Mouse (Mus musculus) heart, postnatal 0 days (tissue): ENCODE measurements around the gene Abca17. TPM values are rescaled to one million over a fixed set of nuclear protein-coding genes. Genes with fewer than 3 reads are reported as not detected.
A peak's percentile ranks its signal among the peaks of the same experiment; 100 is the strongest.

Experiments used
- ATAC-seq: fragments of 200-750 bp; cut with Nextera tagmentation; 2 replicates; pipeline ENCODE4 v1.8.0; 2017; ENCODE audit warnings: low read depth, moderate number of reproducible peaks, moderate library complexity; ENCODE audit not compliant: insufficient read depth
- DNase-seq: peaks from one replicate; pipeline ENCODE4 v3.0.0-alpha.2; 2016; ENCODE audit warnings: low spot score
- H3K27ac ChIP-seq: fragments of 300-500 bp; sonication (generic); 2 replicates; pipeline ENCODE4 v1.5.1; 2014; ENCODE audit warnings: low read depth, mild to moderate bottlenecking
- H3K27me3 ChIP-seq: fragments of 300-500 bp; sonication (generic); 2 replicates; pipeline ENCODE4 v1.6.1; 2014; ENCODE audit warnings: low read length, mixed read lengths; ENCODE audit not compliant: control insufficient read depth, insufficient read depth
- H3K36me3 ChIP-seq: fragments of 300-500 bp; sonication (generic); replicated peaks from 2 replicates; pipeline ENCODE4 v1.6.1; 2014; ENCODE audit warnings: low read length, mixed read lengths; ENCODE audit not compliant: control insufficient read depth, insufficient read depth
- H3K4me1 ChIP-seq: fragments of 300-500 bp; sonication (generic); 2 replicates; pipeline ENCODE4 v1.6.1; 2014; ENCODE audit warnings: antibody characterized with exemption; ENCODE audit not compliant: control insufficient read depth, insufficient read depth
- H3K4me2 ChIP-seq: fragments of 300-500 bp; sonication (generic); 2 replicates; pipeline ENCODE4 v1.6.1; 2014; ENCODE audit warnings: low read depth, mild to moderate bottlenecking, low read length, moderate library complexity
- H3K4me3 ChIP-seq: fragments of 300-500 bp; sonication (generic); 2 replicates; pipeline ENCODE4 v1.5.1; 2014; ENCODE audit warnings: low read depth, low read length
- H3K9ac ChIP-seq: fragments of 300-500 bp; sonication (generic); replicated peaks from 2 replicates; pipeline ENCODE4 v1.6.1; 2014; ENCODE audit warnings: low read depth, low read length, mixed read lengths
- H3K9me3 ChIP-seq: fragments of 300-500 bp; sonication (generic); replicated peaks from 2 replicates; pipeline ENCODE4 v1.6.1; 2016; ENCODE audit warnings: low read length; ENCODE audit not compliant: control insufficient read depth
- CTCF ChIP-seq: IDR thresholded peaks from 2 replicates; pipeline ENCODE4 v1.5.1; 2016; ENCODE audit warnings: antibody characterized with exemption, control low read depth, low read depth
- EP300 ChIP-seq: IDR thresholded peaks from 2 replicates; pipeline ENCODE4 v1.6.1; 2016; ENCODE audit warnings: antibody characterized with exemption, low read depth
- WGBS: fragments of 180-500 bp; shearing (Covaris S2); extraction: QIAGEN DNeasy Blood & Tissue Kit; methylation state at CpG from one replicate; pipeline ENCODE4 v1.1.7; 2014; 5-methylcytosine and 5-hydroxymethylcytosine counted together
- microRNA-seq: library from miRNA; unstranded; fragments of <30 nt; microRNA quantifications from one replicate; pipeline ENCODE4, GENCODE M21; 2016
- polyA plus RNA-seq: library from polyadenylated mRNA; unstranded; fragments of >200 nt; fragmentation: Nextera tagmentation; extraction: Ambion mirVana; gene quantifications from 2 replicates; pipeline ENCODE4 v1.2.1, GENCODE M21; 2015
- total RNA-seq: library from RNA; depleted of rRNA; stranded (reverse); fragments of >200 nt; gene quantifications from 2 replicates; pipeline ENCODE4 v1.2.3, GENCODE M21; 2014; ENCODE audit warnings: low replicate concordance; rRNA removed

Abca17 gene
- total and polyA plus RNA-seq, 2 experiments from 2014 or later: not detected

- no peak overlapping the region for H3K9ac ChIP-seq
- H3K4me1 ChIP-seq: peaks cover 11% of the 10 kb centered on the region
- no peak overlapping the region for H3K4me3 ChIP-seq
- H3K4me2 ChIP-seq: no peak overlapping the region
- H3K9me3 ChIP-seq: no peaks in the 10 kb centered on the region
- ATAC-seq: no peak
- no peak overlapping the region for H3K27ac ChIP-seq
- H3K27me3 ChIP-seq: no peaks in the 10 kb centered on the region
- peaks cover 66% of the 10 kb centered on the region for H3K36me3 ChIP-seq
- 87% methylated on average over 10 of the region's 10 CpGs for WGBS
- TF ChIP-seq EP300: no peak
- no peak for TF ChIP-seq CTCF
- no peak for DNase-seq
Measured at GRCm38 (mm10) chr17:24224741-24225140, 126.1 kb downstream of the Abca17 start.

GRCm38 (mm10) chr17:24223513-24223912 is 127.4 kb downstream of the Abca17 start:
- Histone ChIP-seq H3K27ac (no peak overlapping the region), H3K4me1 (peaks cover 13% of the 10 kb centered on the region), H3K9ac (no peak overlapping the region), H3K4me2 (no peak overlapping the region), H3K36me3 (peaks cover 58% of the 10 kb centered on the region), H3K9me3 (no peaks in the 10 kb centered on the region), H3K27me3 (no peaks in the 10 kb centered on the region), H3K4me3 (no peak overlapping the region)
- ATAC-seq (no peak), DNase-seq (no peak)
- WGBS: 82% methylated on average over 5 of the region's 5 CpGs
- TF ChIP-seq EP300 (no peak), CTCF (no peak)

DNA sequence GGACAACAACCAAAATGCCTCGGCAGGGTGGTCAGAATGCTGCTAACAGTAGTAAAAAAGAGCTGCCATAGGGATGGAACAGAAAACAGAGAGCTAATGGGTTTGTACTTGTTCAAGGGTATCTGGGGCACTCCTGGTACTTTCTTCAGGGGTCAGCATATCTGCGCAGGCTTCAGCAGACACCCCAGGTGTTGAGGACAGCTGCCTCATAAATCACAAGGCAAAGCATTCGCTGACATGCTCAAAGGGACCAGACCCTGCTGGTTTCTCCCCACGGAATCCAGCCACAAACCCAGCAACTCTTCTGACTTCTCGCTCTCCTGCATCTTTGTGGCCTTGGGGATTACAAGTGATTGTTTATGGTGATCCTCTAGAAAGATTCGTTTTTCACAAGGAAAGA is 128.2 kb downstream of the Abca17 start:
- Histone ChIP-seq H3K4me3 (no peak overlapping the region), H3K9me3 (no peaks in the 10 kb centered on the region), H3K27ac (no peak overlapping the region), H3K9ac (no peak overlapping the region), H3K4me2 (no peak overlapping the region), H3K36me3 (peaks cover 52% of the 10 kb centered on the region), H3K4me1 (peaks cover 13% of the 10 kb centered on the region), H3K27me3 (no peaks in the 10 kb centered on the region)
- DNase-seq (no peak), ATAC-seq (no peak)
- 79% methylated on average over 6 of the region's 6 CpGs for WGBS
- TF ChIP-seq CTCF (no peak), EP300 (no peak)

DNA sequence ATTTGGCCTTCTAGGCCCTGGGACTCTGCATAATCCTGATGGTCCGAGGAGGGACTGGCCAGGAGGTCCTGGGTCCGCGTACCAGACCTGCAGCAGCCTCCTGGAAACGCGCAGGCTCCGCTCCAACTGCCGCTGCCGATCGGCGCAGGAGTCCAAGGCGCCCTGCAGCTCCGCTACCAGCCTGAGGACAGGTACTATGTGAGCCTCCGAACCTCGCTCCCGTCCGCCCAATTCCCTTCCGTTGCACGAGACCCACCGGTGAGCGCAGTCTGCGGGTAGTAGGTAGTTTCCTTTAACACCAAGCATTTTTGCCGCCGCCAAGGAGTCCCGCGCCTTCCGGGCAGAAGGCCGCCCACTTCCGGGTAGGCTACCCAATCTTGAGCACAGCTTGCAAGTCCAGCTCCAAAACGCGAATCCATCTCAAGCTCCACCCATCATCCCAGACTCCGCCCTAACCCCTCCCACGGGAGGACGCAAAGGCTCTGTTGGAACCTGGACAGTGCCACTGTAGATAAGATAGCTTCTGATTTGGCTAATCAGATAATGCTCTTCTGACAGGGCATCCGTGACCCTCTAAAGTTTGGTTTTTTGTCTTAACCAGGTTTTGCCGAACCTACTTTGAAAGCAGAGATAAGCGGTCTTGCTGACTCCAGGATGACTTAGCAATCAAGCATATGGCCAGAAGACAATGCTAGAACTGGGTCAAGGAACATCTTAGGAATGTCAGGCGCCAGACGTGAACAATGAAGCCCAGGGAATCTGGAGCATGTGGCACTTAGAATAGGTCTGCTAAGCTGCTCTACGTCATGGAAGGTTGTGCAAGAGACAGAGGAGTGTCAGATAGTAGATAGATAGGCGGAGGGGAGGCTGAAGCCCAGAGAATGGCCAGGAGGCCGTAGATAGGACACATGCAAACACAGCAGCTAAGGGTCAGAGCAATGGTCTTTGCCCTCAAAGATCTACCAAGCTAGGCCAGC is 130.1 kb downstream of the Abca17 start, which contains the start of gene Tedc2:
Gene Tedc2, minus strand, starts transcription at position 417 of the 977 bp plus-strand sequence.
- peaks cover 13% of the 10 kb centered on the region for H3K4me1 ChIP-seq
- peak; percentile 93 for DNase-seq
- TF ChIP-seq EP300 (no peak), CTCF (peak; percentile 12; the same call in 1 of the 2 replicates)
- no peaks in the 10 kb centered on the region for H3K9me3 ChIP-seq
- H3K4me2 ChIP-seq: peak within 1 kb of the TSS; percentile 77
- peak within 1 kb of the TSS; percentile 73 for H3K4me3 ChIP-seq
- WGBS: 2% methylated on average over 41 of the region's 41 CpGs
- peak within 1 kb of the TSS; percentile 43; the same call in 1 of the 2 replicates for H3K27ac ChIP-seq
- H3K9ac ChIP-seq: peak within 1 kb of the TSS; percentile 71
- ATAC-seq: peak; percentile 94
- H3K27me3 ChIP-seq: no peaks in the 10 kb centered on the region
- H3K36me3 ChIP-seq: peaks cover 41% of the 10 kb centered on the region

DNA sequence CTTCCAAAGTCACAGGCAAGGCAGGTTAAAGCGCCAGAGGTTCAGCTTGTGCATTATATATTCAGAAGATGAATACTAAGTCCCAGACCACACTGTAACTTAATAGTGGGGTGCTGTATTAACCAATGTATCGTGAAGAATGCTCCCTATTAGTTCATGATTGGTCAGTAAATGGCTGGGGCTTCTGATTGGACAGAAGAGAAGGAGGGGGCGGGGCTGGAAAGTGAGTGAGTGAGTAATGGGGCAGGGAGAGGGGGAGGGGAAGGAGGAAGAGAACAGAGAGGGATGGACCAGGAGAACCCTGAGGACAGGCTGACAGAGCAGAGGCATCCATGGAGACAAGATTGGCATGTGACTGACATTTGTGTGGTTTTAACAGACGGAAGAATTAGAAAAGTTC is 134.0 kb downstream of the Abca17 start:
- 68% methylated on average over 4 of the region's 4 CpGs for WGBS

More for the DNA sequence above, 134.0 kb downstream of the Abca17 start:
- DNase-seq (no peak), ATAC-seq (no peak)
- no peak overlapping the region for H3K4me2 ChIP-seq
- peaks cover 10% of the 10 kb centered on the region; the same call in 1 of the 2 replicates for H3K36me3 ChIP-seq
- no peak overlapping the region for H3K27ac ChIP-seq
- H3K4me3 ChIP-seq: no peak overlapping the region
- H3K4me1 ChIP-seq: peaks cover 13% of the 10 kb centered on the region
- H3K27me3 ChIP-seq: no peaks in the 10 kb centered on the region
- H3K9me3 ChIP-seq: no peaks in the 10 kb centered on the region
- no peak overlapping the region for H3K9ac ChIP-seq
- TF ChIP-seq EP300 (no peak), CTCF (no peak)

Small RNA genes within 50 kb of the gene (microRNA-seq; reads per million reads assigned to microRNA genes)
- gene Gm24427 (not detected), gene Mir5134 (2.0 reads per million, percentile 5 among the genes with 10 or more reads in this experiment), gene Mir6965 (not detected)

Other genes starting within 250 kb of the Abca17 start
- gene Pdpk1, start 200.1 kb downstream of the Abca17 start, total RNA-seq: 36.6 and 43.2 TPM in 2 replicates
- gene Pdpk1, start 200.1 kb downstream of the Abca17 start, polyA plus RNA-seq: 31.7 and 35.4 TPM in 2 replicates
- gene Amdhd2, start 187.3 kb downstream of the Abca17 start, total RNA-seq: 33.7 and 34.4 TPM in 2 replicates
- 24.4 and 28.0 TPM in 2 replicates for gene Amdhd2, start 187.3 kb downstream of the Abca17 start, polyA plus RNA-seq
- 238 and 355 TPM in 2 replicates for gene Atp6v0c, start 181.4 kb downstream of the Abca17 start, total RNA-seq
- 552 and 570 TPM in 2 replicates for gene Atp6v0c, start 181.4 kb downstream of the Abca17 start, polyA plus RNA-seq
- gene Tbc1d24, start 145.5 kb downstream of the Abca17 start, total RNA-seq: 9.1 and 19.3 TPM in 2 replicates
- 2.8 and 2.9 TPM in 2 replicates for gene Tbc1d24, start 145.5 kb downstream of the Abca17 start, polyA plus RNA-seq
- 5.1 and 7.3 TPM in 2 replicates for gene Ntn3, start 141.5 kb downstream of the Abca17 start, total RNA-seq
- gene Ntn3, start 141.5 kb downstream of the Abca17 start, polyA plus RNA-seq: 0.59 and 0.74 TPM in 2 replicates
- gene Tedc2, start 130.2 kb downstream of the Abca17 start, total RNA-seq: 12.7 and 13.6 TPM in 2 replicates
- 3.1 and 4.2 TPM in 2 replicates for gene Tedc2, start 130.2 kb downstream of the Abca17 start, polyA plus RNA-seq
- 12.4 and 13.8 TPM in 2 replicates for gene Ccnf, start 99.6 kb downstream of the Abca17 start, total RNA-seq
- 7.2 and 7.5 TPM in 2 replicates for gene Ccnf, start 99.6 kb downstream of the Abca17 start, polyA plus RNA-seq
- 13.8 and 14.8 TPM in 2 replicates for gene Abca3, start 882 bp upstream of the Abca17 start, total RNA-seq
- gene Abca3, start 882 bp upstream of the Abca17 start, polyA plus RNA-seq: 3.5 and 4.4 TPM in 2 replicates
- 123 and 174 TPM in 2 replicates for gene Rnps1, start 63.5 kb upstream of the Abca17 start, total RNA-seq
- 127 and 135 TPM in 2 replicates for gene Rnps1, start 63.5 kb upstream of the Abca17 start, polyA plus RNA-seq
- gene Eci1, start 75.6 kb upstream of the Abca17 start, total RNA-seq: 440 and 624 TPM in 2 replicates
- 595 and 640 TPM in 2 replicates for gene Eci1, start 75.6 kb upstream of the Abca17 start, polyA plus RNA-seq
- gene Dnase1l2, start 92.0 kb upstream of the Abca17 start, total RNA-seq: 1.9 and 4.5 TPM in 2 replicates
- gene Dnase1l2, start 92.0 kb upstream of the Abca17 start, polyA plus RNA-seq: 0.36 and 0.44 TPM in 2 replicates
- gene E4f1, start 119.2 kb upstream of the Abca17 start, total RNA-seq: 19.6 and 20.6 TPM in 2 replicates
- gene E4f1, start 119.2 kb upstream of the Abca17 start, polyA plus RNA-seq: 14.0 and 17.8 TPM in 2 replicates
- 48.4 and 62.3 TPM in 2 replicates for gene Pgp, start 119.3 kb upstream of the Abca17 start, total RNA-seq
- gene Pgp, start 119.3 kb upstream of the Abca17 start, polyA plus RNA-seq: 65.8 and 70.6 TPM in 2 replicates
- gene Bricd5, start 122.8 kb upstream of the Abca17 start, total RNA-seq: not detected in 2 replicates
- not detected in 2 replicates for gene Bricd5, start 122.8 kb upstream of the Abca17 start, polyA plus RNA-seq
- gene Mlst8, start 128.0 kb upstream of the Abca17 start, total RNA-seq: 12.4 and 44.9 TPM in 2 replicates
- gene Mlst8, start 128.0 kb upstream of the Abca17 start, polyA plus RNA-seq: 10.1 and 11.5 TPM in 2 replicates
- gene Caskin1, start 137.5 kb upstream of the Abca17 start, total RNA-seq: 0.11 TPM in 1 of 2 replicates, not detected in the other
- 0.14 TPM in 2 replicates for gene Caskin1, start 137.5 kb upstream of the Abca17 start, polyA plus RNA-seq
- gene Traf7, start 176.9 kb upstream of the Abca17 start, total RNA-seq: 206 and 281 TPM in 2 replicates
- 46.0 and 48.9 TPM in 2 replicates for gene Traf7, start 176.9 kb upstream of the Abca17 start, polyA plus RNA-seq
- gene Rab26, start 183.1 kb upstream of the Abca17 start, total RNA-seq: 0.27 TPM in 1 of 2 replicates, not detected in the other
- 0.46 and 0.54 TPM in 2 replicates for gene Rab26, start 183.1 kb upstream of the Abca17 start, polyA plus RNA-seq
- 44.5 and 57.5 TPM in 2 replicates for gene Pkd1, start 198.8 kb upstream of the Abca17 start, total RNA-seq
- gene Pkd1, start 198.8 kb upstream of the Abca17 start, polyA plus RNA-seq: 7.1 and 9.8 TPM in 2 replicates